18 mouse cellular contexts compared by ENCODE assay signal in the genomic region with DNA sequence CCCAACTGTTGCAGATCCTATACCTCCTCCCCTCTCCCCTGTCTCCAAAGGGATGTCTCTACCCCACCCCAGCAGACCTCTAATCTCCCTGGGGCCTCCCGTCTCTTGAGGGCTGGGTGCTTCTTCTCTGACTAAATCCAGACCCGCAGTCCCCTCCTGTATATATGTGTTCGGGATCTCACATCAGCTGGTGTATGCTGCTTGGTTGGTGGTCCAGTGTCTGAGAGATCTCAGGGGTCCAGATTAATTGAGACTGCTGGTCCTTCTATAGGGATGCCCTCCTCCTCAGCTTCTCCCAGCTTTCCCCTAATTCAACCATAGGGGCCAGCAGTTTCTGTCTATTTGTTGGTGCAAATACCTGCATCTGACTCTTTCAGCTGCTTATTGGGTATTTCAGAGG. TPM values are rescaled to one million over a fixed set of nuclear protein-coding genes. Genes with fewer than 3 reads are reported as not detected.
"Had no signal": no experiment of that assay in that cellular context is flagged by ENCODE, and none has a peak within 500 bp of the region (broad histone marks: within the 10 kb centered on the region; RNA-seq: fewer than 3 reads in every experiment).

No protein-coding gene starts in this region.

- H3K9ac ChIP-seq: neural tube, embryonic 13.5 days; neural tube, embryonic 15.5 days; stomach, embryonic 15.5 days had no signal

- DNase-seq: retina, postnatal 1 day; right cerebral cortex, adult 18-20 months; right cerebral cortex, postnatal 14 days; right cerebral cortex, postnatal 25 days; right cerebral cortex, postnatal 4 days; spleen, adult 18-20 months; thymus, adult 18-20 months; thymus, adult 2 months; thymus, postnatal 14 days; thymus, postnatal 25 days; thymus, postnatal 36 days; thymus, postnatal 4 days had no signal

- H3K36me3 ChIP-seq: neural tube, embryonic 13.5 days; neural tube, embryonic 15.5 days; stomach, embryonic 15.5 days had no signal

- H3K27ac ChIP-seq: neural tube, embryonic 13.5 days; neural tube, embryonic 15.5 days; stomach, embryonic 15.5 days; stomach, postnatal 0 days had no signal

- H3K4me1 ChIP-seq: stomach, embryonic 15.5 days had no signal

- H3K4me3 ChIP-seq: neural tube, embryonic 13.5 days; neural tube, embryonic 15.5 days; stomach, embryonic 15.5 days had no signal

- H3K27me3 ChIP-seq: neural tube, embryonic 13.5 days; neural tube, embryonic 15.5 days; stomach, embryonic 15.5 days had no signal

- H3K9me3 ChIP-seq: neural tube, embryonic 13.5 days; neural tube, embryonic 15.5 days; stomach, embryonic 15.5 days had no signal

- H3K4me2 ChIP-seq: neural tube, embryonic 13.5 days; neural tube, embryonic 15.5 days; stomach, embryonic 15.5 days had no signal

RNA-seq across cellular contexts. Expression of a gene that starts 18.7 kb away (rescaled TPM):
- total RNA-seq: neutrophil, adult 5-6 weeks had no signal
- polyA plus RNA-seq: small intestine, adult 2 months had no signal
